Mouse (Mus musculus) midbrain, embryonic 14.5 days (tissue): ENCODE results near the gene Msantd1. TPM values are rescaled to one million over a fixed set of nuclear protein-coding genes. Genes with fewer than 3 reads are reported as not detected.
A peak's percentile ranks its signal among the peaks of the same experiment; 100 is the strongest.
"Not testable (repeated sequence)": the region's sequence is repeated elsewhere in the genome, so short reads cannot be mapped to it uniquely, and the experiment has no call there.

Source experiments
- ATAC-seq: fragments of 200-750 bp; cut with Nextera tagmentation; 2 replicates; pipeline ENCODE4 v1.8.0; 2017; ENCODE audit warnings: moderate number of reproducible peaks, moderate library complexity; ENCODE audit not compliant: low FRiP score, low TSS enrichment
- DNase-seq: peaks from one replicate; pipeline ENCODE4 v3.0.0-alpha.2; 2015
- H3K27ac ChIP-seq: fragments of 300-500 bp; sonication (generic); replicated peaks from 2 replicates; pipeline ENCODE4 v1.5.1; 2014; ENCODE audit warnings: mild to moderate bottlenecking, low read depth, low read length, moderate library complexity
- H3K27me3 ChIP-seq: fragments of 300-500 bp; sonication (generic); 2 replicates; pipeline ENCODE4 v1.6.1; 2014; ENCODE audit warnings: low read length, control low read depth, mixed read lengths; ENCODE audit not compliant: control insufficient read depth, insufficient read depth
- H3K36me3 ChIP-seq: fragments of 300-500 bp; sonication (generic); 2 replicates; pipeline ENCODE4 v1.6.1; 2014; ENCODE audit warnings: low read length, control low read depth; ENCODE audit not compliant: control insufficient read depth, insufficient read depth
- H3K4me1 ChIP-seq: fragments of 300-500 bp; sonication (generic); 2 replicates; pipeline ENCODE4 v1.6.1; 2014; ENCODE audit warnings: mild to moderate bottlenecking, antibody characterized with exemption, low read length, control low read depth; ENCODE audit not compliant: control insufficient read depth, insufficient read depth
- H3K4me2 ChIP-seq: fragments of 300-500 bp; sonication (generic); 2 replicates; pipeline ENCODE4 v1.6.1; 2014; ENCODE audit warnings: mild to moderate bottlenecking, low read length, moderate library complexity
- H3K4me3 ChIP-seq: fragments of 300-500 bp; sonication (generic); replicated peaks from 2 replicates; pipeline ENCODE4 v1.5.1; 2014; ENCODE audit warnings: low read depth, low read length
- H3K9ac ChIP-seq: fragments of 300-500 bp; sonication (generic); replicated peaks from 2 replicates; pipeline ENCODE4 v1.6.1; 2014; ENCODE audit warnings: mild to moderate bottlenecking, low read length, moderate library complexity
- H3K9me3 ChIP-seq: fragments of 300-500 bp; sonication (generic); 2 replicates; pipeline ENCODE4 v1.6.1; 2016; ENCODE audit warnings: low read length, control low read depth, mixed read lengths; ENCODE audit not compliant: control insufficient read depth
- WGBS: fragments of 180-500 bp; shearing (Covaris S2); extraction: QIAGEN DNeasy Blood & Tissue Kit; methylation state at CpG from one replicate; pipeline ENCODE4 v1.1.7; 2014; 5-methylcytosine and 5-hydroxymethylcytosine counted together
- polyA plus RNA-seq: library from polyadenylated mRNA; unstranded; fragments of >200 nt; fragmentation: Nextera tagmentation; extraction: Ambion mirVana; gene quantifications from 2 replicates; pipeline ENCODE4 v1.2.1, GENCODE M21; 2014

Gene Msantd1
- 3.1 and 4.8 TPM in 2 replicates for polyA plus RNA-seq

DNA sequence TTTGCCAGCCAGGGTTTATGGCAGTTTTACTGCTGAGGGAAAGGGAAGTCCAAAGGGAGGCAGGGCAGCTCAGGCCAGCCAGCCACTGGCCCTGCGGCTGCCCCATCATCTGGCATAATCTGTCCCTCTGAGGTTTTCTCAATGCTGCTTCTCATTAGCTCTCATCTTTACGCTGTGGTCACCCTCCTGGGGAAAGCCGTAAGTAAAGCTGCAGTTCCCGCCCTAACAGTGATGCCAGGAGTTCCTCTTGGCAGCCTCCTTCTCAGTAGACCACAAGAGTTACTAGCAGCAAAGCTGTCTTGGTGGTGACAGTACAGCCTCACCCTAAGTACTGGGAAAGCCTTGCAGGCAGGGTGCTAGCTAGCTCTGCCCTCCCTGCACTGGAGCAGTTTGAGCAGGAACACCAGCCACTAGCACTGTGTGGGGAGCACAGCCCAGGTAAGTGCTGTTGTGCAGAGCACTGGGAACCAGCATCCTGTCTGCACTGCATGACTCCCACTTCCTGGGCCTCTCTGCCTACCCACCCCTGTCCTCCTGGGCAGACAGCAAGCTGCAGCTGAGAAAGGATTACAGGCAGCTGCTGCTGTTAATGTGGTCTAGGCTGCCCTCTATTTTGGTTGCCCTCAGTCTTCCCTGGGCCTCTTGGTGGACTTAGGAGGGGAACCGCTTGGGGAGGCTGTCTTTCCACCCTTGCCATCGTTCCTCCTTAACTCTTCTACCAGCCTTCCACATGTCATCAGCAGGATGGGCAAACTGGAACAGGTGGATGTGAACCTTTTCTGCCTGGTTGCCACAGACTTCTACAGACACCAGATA is at the start of gene Msantd1:
TSS of gene Msantd1 (plus strand) at position 103 of the 816 bp plus-strand sequence.
- H3K4me3 ChIP-seq: no peak within 1 kb of the TSS
- DNase-seq (no peak), ATAC-seq (no peak)
- H3K9ac ChIP-seq: no peak within 1 kb of the TSS
- H3K9me3 ChIP-seq: no peaks in the 10 kb centered on the region
- H3K27ac ChIP-seq: no peak within 1 kb of the TSS
- peaks cover 73% of the 10 kb centered on the region for H3K36me3 ChIP-seq
- H3K4me2 ChIP-seq: no peak within 1 kb of the TSS
- no peaks in the 10 kb centered on the region for H3K27me3 ChIP-seq
- 78% methylated on average over 6 of the region's 6 CpGs for WGBS
- H3K4me1 ChIP-seq: no peaks in the 10 kb centered on the region

DNA sequence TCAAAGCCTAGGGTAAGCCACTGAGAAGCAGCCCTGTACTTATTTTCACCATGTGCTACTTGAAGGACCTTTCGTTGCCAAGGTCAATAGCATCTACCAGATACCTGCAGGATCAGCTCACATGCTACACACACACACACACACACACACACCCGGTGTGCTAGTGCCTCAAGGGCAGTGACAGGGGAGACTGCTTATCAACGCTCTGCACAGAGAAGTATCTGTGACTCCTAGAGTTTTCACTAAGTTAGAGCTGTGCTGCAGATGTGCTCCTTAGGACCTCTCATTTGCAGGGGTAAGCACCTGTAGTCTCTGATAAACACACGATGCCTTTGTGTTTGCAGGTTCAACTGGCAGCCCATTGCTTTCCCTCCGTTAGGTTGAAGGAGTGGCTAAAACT is 42.4 kb upstream of the Msantd1 start:
- 94% methylated on average over 5 of the region's 5 CpGs for WGBS
- Histone ChIP-seq H3K9me3 (no peaks in the 10 kb centered on the region), H3K36me3 (peaks cover 63% of the 10 kb centered on the region), H3K27me3 (no peaks in the 10 kb centered on the region), H3K4me1 (no peaks in the 10 kb centered on the region), H3K4me3 (no peak overlapping the region), H3K4me2 (no peak overlapping the region), H3K9ac (no peak overlapping the region), H3K27ac (no peak overlapping the region)
- no peak for ATAC-seq
- no peak for DNase-seq

DNA sequence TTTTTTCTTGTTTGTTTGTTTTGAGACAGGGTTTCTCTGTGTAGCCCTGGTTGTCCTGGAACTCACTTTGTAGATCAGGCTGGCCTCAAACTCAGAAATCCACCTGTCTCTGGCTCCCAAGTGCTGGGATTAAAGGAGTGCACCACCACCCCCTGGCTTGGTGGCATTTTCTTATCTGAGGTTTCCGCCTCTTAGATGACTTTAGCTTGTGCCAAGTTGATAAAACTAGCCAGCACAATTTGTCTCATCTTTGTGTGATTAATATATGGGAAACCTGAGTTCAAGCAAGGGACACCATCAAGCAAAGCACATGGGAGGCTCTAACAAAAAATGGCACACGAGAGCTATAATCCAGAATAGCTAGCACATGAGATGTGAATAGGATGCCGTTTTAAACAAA is 27.5 kb upstream of the Msantd1 start:
- not testable (repeated sequence) for H3K4me3 ChIP-seq, H3K9ac ChIP-seq, H3K27ac ChIP-seq, H3K4me1 ChIP-seq, H3K9me3 ChIP-seq, H3K27me3 ChIP-seq, H3K4me2 ChIP-seq, DNase-seq, ATAC-seq
- H3K36me3 ChIP-seq: peaks cover 79% of the 10 kb centered on the region
- 96% methylated on average over 3 of the region's 3 CpGs for WGBS

DNA sequence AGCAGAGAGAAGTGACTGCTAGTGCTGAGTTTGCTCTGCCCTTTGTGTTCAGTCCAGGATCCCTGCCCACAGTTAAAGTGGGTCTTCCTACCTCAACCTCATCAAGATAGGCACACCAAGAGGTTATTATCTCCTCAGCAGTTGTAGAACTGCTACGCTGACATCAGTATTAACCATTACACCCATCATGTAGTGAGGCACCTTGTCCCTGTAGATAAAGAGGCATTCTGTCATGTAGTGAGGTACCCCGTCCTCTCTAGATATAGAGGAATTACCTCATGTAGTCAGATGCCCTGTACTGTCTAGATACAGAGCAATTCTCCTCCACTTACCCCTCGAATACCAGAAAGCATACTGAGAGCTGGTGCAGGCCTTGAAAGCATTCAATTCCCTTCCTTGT is 26.8 kb upstream of the Msantd1 start:
- whole genome bisulfite sequencing: 98% methylated on average over 3 of the region's 3 CpGs
- peaks cover 76% of the 10 kb centered on the region for H3K36me3 ChIP-seq

DNA sequence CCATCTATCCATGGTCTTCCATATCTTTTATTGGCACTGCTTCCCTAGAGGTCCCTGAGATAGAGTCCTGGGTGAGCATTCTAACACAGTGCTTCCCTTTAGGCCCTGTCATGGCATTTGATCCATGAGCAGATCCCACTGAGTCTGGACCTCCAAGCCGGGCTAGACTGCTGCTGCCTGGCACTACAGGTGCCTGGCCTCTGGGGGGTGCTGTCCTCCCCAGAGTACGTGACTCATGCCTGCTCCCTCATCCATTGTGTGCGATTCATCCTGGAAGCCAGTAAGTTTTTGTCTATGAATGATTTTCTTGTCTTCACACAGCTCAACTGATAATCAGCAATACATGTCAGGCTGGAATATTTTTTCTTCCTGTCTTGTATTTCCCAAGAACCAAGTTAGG is 22.6 kb upstream of the Msantd1 start:
- Histone ChIP-seq H3K4me3 (no peak overlapping the region), H3K27me3 (no peaks in the 10 kb centered on the region), H3K27ac (no peak overlapping the region), H3K36me3 (peaks cover 77% of the 10 kb centered on the region), H3K9ac (no peak overlapping the region), H3K4me1 (no peaks in the 10 kb centered on the region), H3K4me2 (no peak overlapping the region), H3K9me3 (no peaks in the 10 kb centered on the region)
- 76% methylated on average over 3 of the region's 3 CpGs for WGBS
- no peak for DNase-seq
- no peak for ATAC-seq

More for the DNA sequence above, 26.8 kb upstream of the Msantd1 start:
- Histone ChIP-seq H3K27me3 (no peaks in the 10 kb centered on the region), H3K4me2 (no peak overlapping the region), H3K4me1 (no peaks in the 10 kb centered on the region), H3K9ac (no peak overlapping the region), H3K9me3 (no peaks in the 10 kb centered on the region), H3K4me3 (no peak overlapping the region), H3K27ac (no peak overlapping the region)
- DNase-seq: no peak
- no peak for ATAC-seq

DNA sequence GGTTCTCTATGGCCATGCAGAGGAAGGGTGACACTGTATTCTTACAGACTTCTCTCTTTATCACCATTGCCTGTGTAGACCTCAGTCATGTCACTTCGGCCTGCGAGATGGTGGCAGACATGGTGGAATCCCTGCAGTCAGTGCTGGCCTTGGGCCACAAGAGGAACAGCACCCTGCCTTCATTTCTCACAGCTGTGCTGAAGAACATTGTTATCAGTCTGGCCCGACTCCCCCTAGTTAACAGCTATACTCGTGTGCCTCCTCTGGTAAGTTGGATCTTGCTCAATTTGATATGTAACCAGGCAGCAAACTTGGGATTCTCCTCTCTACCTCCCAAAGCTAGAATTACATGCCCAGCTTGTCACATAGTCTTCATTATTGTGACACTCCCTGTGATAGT is 18.6 kb upstream of the Msantd1 start:
- DNase-seq: no peak
- peaks cover 87% of the 10 kb centered on the region for H3K36me3 ChIP-seq
- no peak overlapping the region for H3K9ac ChIP-seq
- no peak overlapping the region for H3K27ac ChIP-seq
- no peaks in the 10 kb centered on the region for H3K9me3 ChIP-seq
- H3K27me3 ChIP-seq: no peaks in the 10 kb centered on the region
- H3K4me2 ChIP-seq: no peak overlapping the region
- WGBS: 97% methylated on average over 4 of the region's 4 CpGs
- H3K4me1 ChIP-seq: no peaks in the 10 kb centered on the region
- no peak overlapping the region for H3K4me3 ChIP-seq
- no peak for ATAC-seq

DNA sequence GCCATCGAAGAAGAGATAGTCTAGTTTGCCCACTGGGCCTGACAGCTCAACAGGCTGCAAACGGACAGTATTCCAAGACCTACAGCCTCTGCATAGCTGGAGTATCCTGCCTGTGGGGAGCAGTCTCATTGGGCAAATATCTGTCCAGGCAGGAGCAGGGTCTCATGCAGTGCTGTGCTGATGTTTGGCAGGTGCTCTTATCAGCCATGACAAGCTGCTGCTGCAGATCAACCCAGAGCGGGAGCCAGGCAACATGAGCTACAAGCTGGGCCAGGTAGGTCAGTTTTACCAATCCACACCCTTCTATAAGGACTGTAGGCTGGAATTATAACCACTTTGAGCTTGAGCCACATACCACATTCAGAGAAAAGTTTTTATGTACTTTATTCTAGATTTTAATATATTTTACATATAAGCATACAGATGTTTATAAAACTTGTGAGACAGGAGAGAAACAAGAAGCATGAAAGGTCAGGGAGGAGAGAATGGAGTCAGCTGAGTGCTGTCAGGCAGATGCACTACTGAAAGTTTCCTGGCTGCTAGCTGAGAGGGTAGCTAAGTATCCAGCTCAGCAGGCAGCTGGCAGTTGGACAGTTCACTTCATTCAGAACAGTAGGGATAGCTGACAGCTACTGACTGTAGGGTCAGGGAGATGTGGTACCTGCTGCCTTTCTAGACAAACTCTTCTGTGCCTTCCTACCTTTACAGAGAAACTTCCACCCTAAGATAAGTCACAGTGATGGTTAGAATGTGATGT is 10.9 kb upstream of the Msantd1 start:
- no peaks in the 10 kb centered on the region for H3K4me1 ChIP-seq
- H3K4me3 ChIP-seq: no peak overlapping the region
- no peak for DNase-seq
- no peak for ATAC-seq
- H3K36me3 ChIP-seq: peaks cover 91% of the 10 kb centered on the region
- no peaks in the 10 kb centered on the region for H3K27me3 ChIP-seq
- H3K9me3 ChIP-seq: no peaks in the 10 kb centered on the region
- no peak overlapping the region for H3K9ac ChIP-seq
- no peak overlapping the region for H3K4me2 ChIP-seq
- 91% methylated on average over 3 of the region's 3 CpGs for WGBS
- no peak overlapping the region for H3K27ac ChIP-seq

DNA sequence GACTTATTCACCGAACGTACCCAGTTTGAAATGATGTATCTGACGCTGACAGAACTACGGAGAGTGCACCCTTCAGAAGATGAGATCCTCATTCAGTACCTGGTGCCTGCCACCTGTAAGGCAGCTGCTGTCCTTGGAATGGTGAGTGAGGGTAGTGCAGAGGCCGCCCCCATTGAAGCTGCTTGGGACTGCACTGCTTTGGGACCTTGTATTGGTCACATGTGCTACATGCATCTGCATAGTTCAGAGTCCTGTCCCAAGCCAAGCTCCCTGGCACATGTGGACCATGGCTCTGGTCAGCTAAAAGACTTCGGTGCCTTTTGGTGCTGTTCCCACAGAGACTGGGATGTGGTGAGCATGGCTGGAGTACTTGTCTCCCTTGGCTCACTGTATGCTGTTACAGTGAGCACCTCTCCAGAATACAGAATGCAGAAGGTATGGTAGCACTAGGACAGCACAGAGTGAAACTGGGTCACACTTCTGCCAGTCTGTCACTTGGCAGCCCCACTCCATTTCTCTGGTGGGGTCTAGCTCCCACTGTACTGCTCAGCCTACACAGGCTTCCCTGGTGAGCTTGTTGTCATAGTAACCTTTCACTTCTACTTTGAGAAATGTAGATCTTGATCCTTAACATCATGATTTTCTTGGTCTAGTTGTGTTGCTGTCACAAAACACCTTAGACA is 7.9 kb upstream of the Msantd1 start:
- no peak overlapping the region for H3K4me2 ChIP-seq
- H3K9ac ChIP-seq: 0 out of 2 replicates have a peak overlapping the region, but pooled peaks have one; percentile 23
- 97% methylated on average over 6 of the region's 6 CpGs for WGBS
- H3K4me1 ChIP-seq: no peaks in the 10 kb centered on the region
- ATAC-seq (no peak), DNase-seq (no peak)
- H3K27ac ChIP-seq: no peak overlapping the region
- no peaks in the 10 kb centered on the region for H3K27me3 ChIP-seq
- H3K4me3 ChIP-seq: no peak overlapping the region
- H3K9me3 ChIP-seq: no peaks in the 10 kb centered on the region
- peaks cover 92% of the 10 kb centered on the region for H3K36me3 ChIP-seq
